Mouse (Mus musculus): ENCODE results near the gene Lypd5.

DNA sequence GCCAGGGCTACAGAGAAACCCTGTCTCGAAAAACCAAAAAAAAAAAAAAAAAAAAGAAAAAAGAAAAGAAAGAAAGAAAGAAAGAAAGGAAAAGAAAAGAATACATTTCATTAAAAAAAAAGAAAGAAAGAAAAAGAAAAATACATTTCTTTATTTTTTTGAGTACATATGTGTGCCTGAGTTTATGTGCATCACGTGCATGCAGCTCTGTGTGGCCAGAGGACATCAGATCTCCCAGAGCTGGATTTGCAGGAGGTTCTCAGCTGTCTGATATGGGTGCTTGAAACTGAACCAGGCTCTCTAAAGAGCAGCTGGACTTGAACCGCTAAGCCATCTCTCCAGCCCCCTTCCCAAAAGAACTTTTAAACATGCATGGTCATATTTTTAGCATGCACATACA, 45.1 kb downstream of the Lypd5 start:
- no peak for TF ChIP-seq CTCF (conservative IDR thresholded peaks at IDR 0.05; ENCODE audit: low read length)
- no peak for TF ChIP-seq NANOG (IDR thresholded peaks at IDR 0.05; ENCODE audit: borderline replicate concordance, low read length)
- no peak for TF ChIP-seq POU5F1 (IDR thresholded peaks at IDR 0.05; ENCODE audit: borderline replicate concordance, low read length)
